Mouse (Mus musculus) left cerebral cortex, postnatal 14 days (tissue): Measurements from ENCODE around the gene Dpy19l3. TPM values are rescaled to one million over a fixed set of nuclear protein-coding genes. Genes with fewer than 3 reads are reported as not detected.
A peak's percentile ranks its signal among the peaks of the same experiment; 100 is the strongest.

ENCODE experiments used
- DNase-seq, 2 experiments: peaks; one replicate each; pipeline ENCODE4 v3.0.0; 2021 to 2022; ENCODE audit warnings: low spot score in 2 of 2, mixed read lengths in 1 of 2
- intact Hi-C: fragments of 180-260 bp; cut with DNase I; formaldehyde crosslinking; loops from one replicate; pipeline ENCODE4 v1.15.1; 2025
- total RNA-seq, 2 experiments: library from RNA; stranded (reverse); gene quantifications; 2 replicates each; pipeline ENCODE4 v1.2.3; 2021

Gene Dpy19l3
- total RNA-seq, 2 experiments from 2014 or later: 58.7 to 61.6 TPM

DNA sequence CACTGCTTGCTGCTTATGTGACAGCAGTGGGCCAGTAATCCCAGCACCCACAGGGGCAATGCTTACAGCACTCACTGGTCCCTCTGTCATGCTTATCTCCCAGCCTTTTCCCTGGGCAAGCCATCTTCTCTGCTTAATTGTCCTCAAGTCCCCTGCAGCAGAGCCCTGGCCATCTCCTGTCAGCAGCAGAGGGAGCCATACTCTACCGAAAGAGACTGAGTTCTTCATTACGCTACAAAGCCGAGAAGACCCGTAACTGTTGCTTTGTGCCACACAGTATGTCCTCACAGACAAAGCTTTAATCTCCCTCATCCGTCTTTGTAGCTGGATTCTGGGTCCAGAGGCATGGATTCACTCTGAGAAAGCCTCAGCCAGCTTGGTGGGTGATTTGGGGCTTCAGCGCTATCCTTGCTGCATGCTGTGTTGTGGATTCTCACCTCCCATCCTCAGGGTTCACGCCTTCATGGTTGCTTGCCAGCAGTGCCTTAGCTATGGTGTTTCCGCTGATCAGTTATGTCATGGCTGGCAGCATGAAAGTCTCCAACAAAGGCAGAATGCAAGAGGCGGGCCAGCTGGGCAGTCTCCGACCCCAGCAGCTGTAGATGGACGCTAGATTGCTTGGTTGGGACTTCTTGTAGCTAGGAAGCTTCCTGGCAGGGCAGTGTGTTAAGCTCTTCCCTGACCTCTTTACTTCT, 103.4 kb downstream of the Dpy19l3 start:
- intact Hi-C loops: loop anchor here (2.0 to 5.0 kb wide), 2 partner anchors 101 to 1708 kb away; partner anchors contain the start of gene Dpy19l3
- DNase-seq: peak; percentile 70 to 72

DNA sequence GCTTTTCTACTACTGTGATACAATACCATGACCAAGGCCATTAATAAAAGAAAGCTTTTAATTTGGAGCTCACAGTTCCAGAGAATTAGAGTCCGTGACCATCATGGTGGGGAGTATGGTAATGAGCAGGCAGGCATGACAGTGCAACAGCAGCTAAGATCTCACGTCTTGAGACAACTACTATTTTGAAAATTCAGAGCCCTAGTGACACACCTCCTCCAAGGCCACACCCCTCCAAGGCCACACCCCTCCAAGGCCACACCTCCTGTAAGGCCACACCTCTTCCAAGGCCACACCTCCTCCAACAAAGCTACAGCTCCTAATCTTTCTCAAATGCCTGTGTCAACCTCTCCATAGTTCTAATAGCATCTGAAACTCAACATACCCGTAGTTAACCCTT, 105.2 kb downstream of the Dpy19l3 start:
- peak in 1 of 2 experiments; percentile 65 for DNase-seq
- intact Hi-C loops: no loop called here

DNA sequence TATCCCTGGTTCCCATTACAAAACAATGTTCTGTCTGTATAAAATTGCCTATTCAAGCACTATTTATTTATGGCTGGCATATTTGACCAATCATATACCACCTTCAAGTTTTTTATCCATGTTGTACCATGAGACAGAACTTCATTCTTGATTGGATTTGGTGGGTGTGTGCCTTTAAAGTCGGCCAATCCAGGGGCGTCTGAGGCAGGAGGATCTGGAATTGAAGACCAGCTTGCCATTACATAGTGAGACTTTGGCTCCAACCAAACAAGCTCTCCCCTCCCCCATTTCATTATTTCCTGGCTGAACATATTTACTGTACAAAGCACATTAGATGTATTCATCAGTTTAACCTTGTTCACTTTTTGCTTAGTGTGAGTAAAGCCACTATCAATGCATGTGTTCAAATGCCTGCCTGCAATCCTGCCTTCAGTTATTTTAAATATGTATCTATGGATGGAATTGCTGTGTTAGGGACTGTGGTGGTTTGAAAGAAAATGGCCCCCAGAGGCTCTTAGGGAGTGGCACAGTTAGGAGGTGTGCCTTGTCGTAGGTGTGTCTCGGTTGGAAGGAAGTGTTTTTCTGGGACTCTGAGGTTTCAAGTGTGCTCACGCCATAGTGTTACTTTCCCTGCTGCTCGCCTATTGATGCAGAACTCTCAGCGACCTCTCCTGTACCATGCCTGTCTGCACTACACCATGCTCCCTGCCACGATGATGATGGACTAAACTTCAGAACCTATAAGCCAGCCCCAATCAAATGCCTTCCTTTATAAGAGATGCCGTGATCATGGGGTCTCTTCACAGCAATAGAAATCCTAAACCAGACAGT, 105.8 kb downstream of the Dpy19l3 start:
- intact Hi-C loops: no loop called here
- no peak for DNase-seq

DNA sequence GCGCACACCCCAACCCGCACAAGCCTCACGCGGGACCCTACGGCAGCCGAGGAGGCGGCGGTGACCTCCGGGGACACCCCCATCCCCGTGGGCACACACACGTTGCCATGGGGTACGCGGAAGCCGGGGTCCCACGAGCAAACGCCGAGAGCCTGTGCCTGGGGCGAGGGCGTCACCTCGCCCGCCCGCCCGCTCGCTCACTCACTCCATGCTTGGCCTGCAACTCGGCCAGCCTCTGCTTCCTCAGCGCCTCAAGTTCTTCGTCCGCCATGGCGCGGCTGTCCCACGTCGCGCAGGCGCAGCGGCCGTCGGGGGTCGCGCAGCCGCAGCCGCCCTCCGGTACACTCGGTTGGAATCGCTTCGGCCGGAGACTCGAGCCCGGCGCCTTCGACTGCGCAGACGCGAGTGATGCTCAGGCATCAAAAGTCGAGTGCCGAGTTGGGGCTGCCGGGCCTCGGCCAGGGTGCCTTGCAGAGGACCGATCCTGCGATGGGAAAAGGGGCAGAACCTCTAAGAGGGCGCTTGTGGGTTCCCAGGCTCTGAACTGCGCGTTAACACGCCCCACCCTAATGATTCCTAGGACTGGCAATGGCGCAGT, 107.1 kb downstream of the Dpy19l3 start, which contains the start of gene Pdcd5:
Gene Pdcd5, minus strand, starts transcription at position 421 of the 598 bp plus-strand sequence.
- intact Hi-C loops: no loop called here
- peak; percentile 98 to 99 for DNase-seq

DNA sequence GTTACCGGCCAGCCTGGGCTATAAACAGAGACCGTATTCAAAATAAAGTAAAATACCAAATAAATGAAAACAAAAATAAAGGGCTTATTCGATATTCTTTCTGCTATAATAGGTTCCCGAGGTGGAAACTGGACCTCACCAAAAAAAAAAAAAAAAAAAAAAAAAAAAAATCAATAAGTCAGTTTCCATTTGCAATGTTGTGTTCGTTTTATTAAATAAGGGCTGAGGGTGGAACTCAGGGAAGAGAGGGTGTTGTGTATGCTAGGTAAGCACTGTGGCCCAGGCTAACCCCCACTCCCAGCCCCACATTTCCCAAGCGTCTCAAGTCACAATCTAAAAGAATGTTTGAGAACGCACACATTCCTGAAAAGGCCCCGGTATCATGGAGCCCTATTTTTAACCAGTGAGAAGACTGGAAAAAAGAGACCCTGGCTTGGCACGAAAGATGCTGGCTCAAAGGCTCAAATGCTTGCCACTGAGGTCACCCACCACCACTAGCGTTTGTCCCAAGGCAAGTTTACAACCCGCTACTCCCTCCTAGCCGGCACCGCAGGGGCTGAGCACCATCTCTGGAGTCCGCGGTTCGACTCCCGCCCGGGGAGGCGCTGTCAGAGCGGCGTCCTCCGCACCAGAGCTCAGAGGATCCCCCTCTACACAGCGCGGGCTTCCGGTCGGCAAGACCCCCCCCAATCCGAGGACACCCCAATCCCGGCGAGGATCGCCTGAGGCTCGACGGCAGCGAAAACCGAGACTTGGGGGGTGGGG, 107.8 kb downstream of the Dpy19l3 start:
- peak in 1 of 2 experiments; percentile 24 for DNase-seq
- intact Hi-C loops: no loop called here

DNA sequence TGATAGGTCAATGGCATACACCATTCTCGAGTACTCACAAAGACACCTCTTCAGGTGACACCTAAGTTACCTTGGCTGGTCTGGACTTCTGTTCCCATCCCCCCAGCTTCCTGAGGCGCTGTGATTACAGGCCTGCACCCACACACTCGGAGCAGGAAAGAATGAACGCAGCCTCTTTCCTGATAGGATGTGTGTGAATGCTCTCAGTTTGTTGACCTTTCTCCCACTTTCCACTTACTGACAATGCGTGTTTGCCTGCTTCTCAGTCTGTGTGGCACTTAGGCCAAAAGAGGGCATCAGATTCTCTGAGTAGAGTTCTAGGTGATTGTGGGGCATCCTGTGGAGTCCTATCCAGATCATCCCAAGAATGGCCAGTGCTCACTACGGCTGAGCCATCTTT, 114.2 kb downstream of the Dpy19l3 start:
- intact Hi-C loops: no loop called here
- DNase-seq: no peak

DNA sequence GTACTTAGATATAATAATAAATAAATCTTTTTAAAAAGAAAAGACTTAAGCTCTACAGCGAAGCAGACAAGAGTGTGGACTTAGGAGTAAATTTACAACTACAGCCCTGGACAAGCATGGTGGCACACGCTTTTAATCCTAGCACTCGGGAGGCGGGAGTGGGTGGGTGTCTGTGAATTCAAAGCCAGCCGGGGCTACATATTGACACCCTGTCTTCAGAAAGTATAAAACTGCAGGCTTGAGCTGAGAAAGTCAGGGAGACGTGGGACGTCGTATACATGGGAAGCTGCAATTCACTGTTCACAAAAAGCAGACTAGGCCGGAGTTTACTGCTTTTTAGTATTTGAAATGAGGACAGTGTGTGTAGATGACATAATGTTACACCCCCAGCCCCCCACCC, 117.4 kb downstream of the Dpy19l3 start:
- DNase-seq: peak in 1 of 2 experiments; percentile 34
- intact Hi-C loops: loop anchor here (5.0 to 10.0 kb wide), 2 partner anchors 85 to 232 kb away; no protein-coding TSS in a partner anchor

DNA sequence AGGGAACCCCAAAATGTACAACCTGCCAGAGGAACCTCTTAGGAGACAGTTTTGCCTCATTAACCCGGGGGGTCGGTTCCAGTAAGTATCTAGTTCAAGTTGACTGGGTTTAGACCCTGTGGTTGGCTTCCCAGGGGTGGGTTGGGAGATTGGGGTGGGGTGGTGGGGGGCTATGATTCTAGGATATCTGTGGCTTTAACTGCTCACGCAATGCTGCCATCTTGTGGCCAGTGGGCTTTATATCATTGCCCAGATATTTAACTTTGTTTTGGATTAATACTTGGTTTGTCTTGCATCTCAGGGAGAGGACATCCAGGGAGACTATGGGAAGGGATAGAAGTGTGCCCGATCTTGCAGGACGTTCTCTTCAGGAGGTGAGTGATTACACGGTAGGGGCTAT, 118.0 kb downstream of the Dpy19l3 start:
- intact Hi-C loops: loop anchor here (5.0 to 10.0 kb wide), 2 partner anchors 84 to 231 kb away; no protein-coding TSS in a partner anchor
- peak; percentile 44 to 53 for DNase-seq

Other genes with a start within 250 kb of the Dpy19l3 start
- gene Tdrd12, start 216.7 kb downstream of the Dpy19l3 start, total RNA-seq: under 1 TPM; 0.49 to 0.64 TPM
- gene Nudt19, start 198.2 kb downstream of the Dpy19l3 start, total RNA-seq: 10 to 100 TPM; 66.8 to 67.4 TPM
- 1 to 10 TPM; 1.2 to 1.5 TPM for gene Rgs9bp, start 168.9 kb downstream of the Dpy19l3 start, total RNA-seq
- 10 to 100 TPM; 46.0 to 48.1 TPM for gene Ankrd27, start 168.2 kb downstream of the Dpy19l3 start, total RNA-seq
- gene Pdcd5, start 106.9 kb downstream of the Dpy19l3 start, total RNA-seq: 10 to 100 TPM; 88.7 to 89.2 TPM
- 10 to 100 TPM; 25.2 to 27.1 TPM for gene Zfp507, start 48.5 kb upstream of the Dpy19l3 start, total RNA-seq